Mouse (Mus musculus): Measurements from ENCODE around the gene Parp11.

The Parp11 gene

GRCm38 (mm10) chr6:127521176-127521575 lies 74.5 kb downstream of the Parp11 start:
- Histone ChIP-seq H3K36me3 (ENCODE audit: insufficient read depth, low read length) (peaks cover 5% of the 10 kb centered on the region), H3K4me3 (replicated peaks; ENCODE audit: low read length) (no peak overlapping the region), H3K9me3 (ENCODE audit: low read length) (peaks cover 13% of the 10 kb centered on the region), H3K4me1 (replicated peaks; ENCODE audit: low read depth, low read length) (no peaks in the 10 kb centered on the region), H3K27me3 (ENCODE audit: insufficient read depth, low read length) (0 out of 2 replicates have a peak, but pooled peaks cover 9% of the 10 kb centered on the region)
- no peak for TF ChIP-seq CTCF (conservative IDR thresholded peaks at IDR 0.05; ENCODE audit: low read length)
- no peak for TF ChIP-seq NANOG (IDR thresholded peaks at IDR 0.05; ENCODE audit: borderline replicate concordance, low read length)
- TF ChIP-seq POU5F1 (IDR thresholded peaks at IDR 0.05; ENCODE audit: borderline replicate concordance, low read length) = no peak

GRCm38 (mm10) chr6:127522326-127522725 lies 75.7 kb downstream of the Parp11 start:
- H3K4me1 ChIP-seq (replicated peaks; ENCODE audit: low read depth, low read length) = no peaks in the 10 kb centered on the region
- H3K36me3 ChIP-seq (ENCODE audit: insufficient read depth, low read length) = peaks cover 5% of the 10 kb centered on the region
- peaks cover 13% of the 10 kb centered on the region for H3K9me3 ChIP-seq (ENCODE audit: low read length)
- 0 out of 2 replicates have a peak, but pooled peaks cover 12% of the 10 kb centered on the region for H3K27me3 ChIP-seq (ENCODE audit: insufficient read depth, low read length)
- H3K4me3 ChIP-seq (replicated peaks; ENCODE audit: low read length) = no peak overlapping the region
- TF ChIP-seq POU5F1 (IDR thresholded peaks at IDR 0.05; ENCODE audit: borderline replicate concordance, low read length) (no peak), NANOG (IDR thresholded peaks at IDR 0.05; ENCODE audit: borderline replicate concordance, low read length) (no peak), CTCF (conservative IDR thresholded peaks at IDR 0.05; ENCODE audit: low read length) (no peak)

GRCm38 (mm10) chr6:127524442-127524841 lies 77.8 kb downstream of the Parp11 start:
- TF ChIP-seq POU5F1 (IDR thresholded peaks at IDR 0.05; ENCODE audit: borderline replicate concordance, low read length) = no peak
- peak; percentile 70 for TF ChIP-seq CTCF (conservative IDR thresholded peaks at IDR 0.05; ENCODE audit: low read length)
- TF ChIP-seq NANOG (IDR thresholded peaks at IDR 0.05; ENCODE audit: borderline replicate concordance, low read length) = no peak
- Histone ChIP-seq H3K9me3 (ENCODE audit: low read length) (peaks cover 13% of the 10 kb centered on the region), H3K4me1 (replicated peaks; ENCODE audit: low read depth, low read length) (peaks cover 1% of the 10 kb centered on the region; the same call in 1 of the 2 replicates)

GRCm38 (mm10) chr6:127528625-127529024 lies 82.0 kb downstream of the Parp11 start:
- Histone ChIP-seq H3K36me3 (ENCODE audit: insufficient read depth, low read length) (no peaks in the 10 kb centered on the region), H3K9me3 (ENCODE audit: low read length) (no peaks in the 10 kb centered on the region), H3K4me3 (replicated peaks; ENCODE audit: low read length) (no peak overlapping the region), H3K4me1 (replicated peaks; ENCODE audit: low read depth, low read length) (peaks cover 3% of the 10 kb centered on the region; the same call in 1 of the 2 replicates), H3K27me3 (ENCODE audit: insufficient read depth, low read length) (peaks cover 17% of the 10 kb centered on the region; the same call in 1 of the 2 replicates)
- TF ChIP-seq NANOG (IDR thresholded peaks at IDR 0.05; ENCODE audit: borderline replicate concordance, low read length) (no peak), POU5F1 (IDR thresholded peaks at IDR 0.05; ENCODE audit: borderline replicate concordance, low read length) (no peak), CTCF (conservative IDR thresholded peaks at IDR 0.05; ENCODE audit: low read length) (no peak)

More at GRCm38 (mm10) chr6:127524442-127524841, 77.8 kb downstream of the Parp11 start:
- Histone ChIP-seq H3K4me3 (replicated peaks; ENCODE audit: low read length) (no peak overlapping the region), H3K27me3 (ENCODE audit: insufficient read depth, low read length) (peaks cover 15% of the 10 kb centered on the region; the same call in 1 of the 2 replicates), H3K36me3 (ENCODE audit: insufficient read depth, low read length) (peaks cover 5% of the 10 kb centered on the region)

- Histone ChIP-seq H3K36me3 (ENCODE audit: insufficient read depth, low read length) (no peaks in the 10 kb centered on the region), H3K4me1 (replicated peaks; ENCODE audit: low read depth, low read length) (peaks cover 3% of the 10 kb centered on the region; the same call in 1 of the 2 replicates), H3K9me3 (ENCODE audit: low read length) (no peaks in the 10 kb centered on the region), H3K27me3 (ENCODE audit: insufficient read depth, low read length) (peaks cover 17% of the 10 kb centered on the region; the same call in 1 of the 2 replicates), H3K4me3 (replicated peaks; ENCODE audit: low read length) (no peak overlapping the region)
- no peak for TF ChIP-seq NANOG (IDR thresholded peaks at IDR 0.05; ENCODE audit: borderline replicate concordance, low read length)
- TF ChIP-seq CTCF (conservative IDR thresholded peaks at IDR 0.05; ENCODE audit: low read length) = no peak
- TF ChIP-seq POU5F1 (IDR thresholded peaks at IDR 0.05; ENCODE audit: borderline replicate concordance, low read length) = no peak
These were observed 82.8 kb downstream of the Parp11 start for GRCm38 (mm10) chr6:127529451-127529850.

- no peak for TF ChIP-seq CTCF (conservative IDR thresholded peaks at IDR 0.05; ENCODE audit: low read length)
- TF ChIP-seq POU5F1 (IDR thresholded peaks at IDR 0.05; ENCODE audit: borderline replicate concordance, low read length) = no peak
- TF ChIP-seq NANOG (IDR thresholded peaks at IDR 0.05; ENCODE audit: borderline replicate concordance, low read length) = no peak
- no peak overlapping the region for H3K4me3 ChIP-seq (replicated peaks; ENCODE audit: low read length)
- peaks cover 16% of the 10 kb centered on the region; the same call in 1 of the 2 replicates for H3K27me3 ChIP-seq (ENCODE audit: insufficient read depth, low read length)
These were observed 83.6 kb downstream of the Parp11 start for GRCm38 (mm10) chr6:127530206-127530605.

GRCm38 (mm10) chr6:127531412-127532205 lies 85.0 kb downstream of the Parp11 start:
- Histone ChIP-seq H3K27me3 (ENCODE audit: insufficient read depth, low read length) (peaks cover 7% of the 10 kb centered on the region; the same call in 1 of the 2 replicates), H3K4me1 (replicated peaks; ENCODE audit: low read depth, low read length) (peaks cover 3% of the 10 kb centered on the region; the same call in 1 of the 2 replicates), H3K36me3 (ENCODE audit: insufficient read depth, low read length) (no peaks in the 10 kb centered on the region), H3K4me3 (replicated peaks; ENCODE audit: low read length) (no peak overlapping the region), H3K9me3 (ENCODE audit: low read length) (no peaks in the 10 kb centered on the region)
- no peak for TF ChIP-seq NANOG (IDR thresholded peaks at IDR 0.05; ENCODE audit: borderline replicate concordance, low read length)
- no peak for TF ChIP-seq CTCF (conservative IDR thresholded peaks at IDR 0.05; ENCODE audit: low read length)
- TF ChIP-seq POU5F1 (IDR thresholded peaks at IDR 0.05; ENCODE audit: borderline replicate concordance, low read length) = no peak

More at GRCm38 (mm10) chr6:127530206-127530605, 83.6 kb downstream of the Parp11 start:
- no peaks in the 10 kb centered on the region for H3K9me3 ChIP-seq (ENCODE audit: low read length)
- no peaks in the 10 kb centered on the region for H3K36me3 ChIP-seq (ENCODE audit: insufficient read depth, low read length)
- peaks cover 3% of the 10 kb centered on the region; the same call in 1 of the 2 replicates for H3K4me1 ChIP-seq (replicated peaks; ENCODE audit: low read depth, low read length)

GRCm38 (mm10) chr6:127532304-127532703 lies 85.7 kb downstream of the Parp11 start:
- no peak overlapping the region for H3K4me3 ChIP-seq (replicated peaks; ENCODE audit: low read length)
- H3K9me3 ChIP-seq (ENCODE audit: low read length) = no peaks in the 10 kb centered on the region
- H3K4me1 ChIP-seq (replicated peaks; ENCODE audit: low read depth, low read length) = peaks cover 3% of the 10 kb centered on the region; the same call in 1 of the 2 replicates
- H3K36me3 ChIP-seq (ENCODE audit: insufficient read depth, low read length) = no peaks in the 10 kb centered on the region
- H3K27me3 ChIP-seq (ENCODE audit: insufficient read depth, low read length) = peaks cover 6% of the 10 kb centered on the region; the same call in 1 of the 2 replicates
- TF ChIP-seq NANOG (IDR thresholded peaks at IDR 0.05; ENCODE audit: borderline replicate concordance, low read length) (no peak), POU5F1 (IDR thresholded peaks at IDR 0.05; ENCODE audit: borderline replicate concordance, low read length) (no peak), CTCF (conservative IDR thresholded peaks at IDR 0.05; ENCODE audit: low read length) (no peak)

Measured in E14TG2a.4 (cell line).